Mouse (Mus musculus) C2C12 (cell line): Measurements from ENCODE around the gene Olfr1380. TPM values are rescaled to one million over a fixed set of nuclear protein-coding genes. Genes with fewer than 3 reads are reported as not detected.
"Not testable (repeated sequence)": the region's sequence is repeated elsewhere in the genome, so short reads cannot be mapped to it uniquely, and the experiment has no call there.

Experiments
- H3K27me3 ChIP-seq: one replicate; pipeline ENCODE4 v1.6.1; 2011; ENCODE audit not compliant: control insufficient read depth, insufficient read depth, insufficient read length
- H3K36me3 ChIP-seq: one replicate; pipeline ENCODE4 v1.6.1; 2011; ENCODE audit not compliant: control insufficient read depth, insufficient read depth
- H3K4me3 ChIP-seq: one replicate; pipeline ENCODE4 v1.5.1; 2011; ENCODE audit warnings: mild to moderate bottlenecking, control low read depth; ENCODE audit not compliant: poor library complexity, insufficient read depth, severe bottlenecking
- H3K79me2 ChIP-seq: one replicate; pipeline ENCODE4 v1.6.1; 2011; ENCODE audit not compliant: control insufficient read depth, insufficient read depth
- H3K79me3 ChIP-seq: one replicate; pipeline ENCODE4 v1.6.1; 2011; ENCODE audit warnings: low read depth, control low read depth
- H3ac ChIP-seq: one replicate; pipeline ENCODE3; 2011; ENCODE audit warnings: low read depth; ENCODE audit not compliant: control insufficient read depth, insufficient read length
- CEBPB ChIP-seq: IDR thresholded peaks from one replicate; pipeline ENCODE4 v1.6.1; 2011; ENCODE audit warnings: low read depth, mild to moderate bottlenecking, control low read depth, moderate library complexity
- CTCF ChIP-seq: IDR thresholded peaks from one replicate; pipeline ENCODE4 v1.5.1; 2011; ENCODE audit not compliant: control insufficient read depth, insufficient read depth, insufficient read length
- FOSL1 ChIP-seq: IDR thresholded peaks from one replicate; pipeline ENCODE4 v1.8.0; 2011; ENCODE audit warnings: mild to moderate bottlenecking, low read length; ENCODE audit not compliant: poor library complexity, insufficient read depth, severe bottlenecking
- MAX ChIP-seq: IDR thresholded peaks from one replicate; pipeline ENCODE4 v1.6.1; 2011; ENCODE audit warnings: mild to moderate bottlenecking, control low read depth
- MYOD1 ChIP-seq: IDR thresholded peaks from one replicate; pipeline ENCODE4 v1.6.1; 2011; ENCODE audit warnings: low read depth; ENCODE audit not compliant: control insufficient read depth, insufficient read length
- MYOG ChIP-seq: IDR thresholded peaks from one replicate; pipeline ENCODE4 v1.6.1; 2011; ENCODE audit not compliant: control insufficient read depth, insufficient read length; ENCODE audit errors: extremely low read depth
- USF1 ChIP-seq: IDR thresholded peaks from one replicate; pipeline ENCODE4 v1.6.1; 2011; ENCODE audit warnings: low read depth, mild to moderate bottlenecking, control low read depth, moderate library complexity
- long read RNA-seq, 2 experiments: library from polyadenylated mRNA; unstranded; transcript quantifications; one replicate each; pipeline ENCODE4 v2.0.0; 2019 to 2020
- polyA plus RNA-seq: library from polyadenylated mRNA; unstranded; fragments of >200 nt; fragmentation: generic; extraction: Trizol; gene quantifications from one replicate; pipeline ENCODE4 v1.2.1, GENCODE M21; 2012; ENCODE audit warnings: missing spikeins

Olfr1380 gene
- polyA plus RNA-seq = not detected
- long read RNA-seq, experiment 1 = 0 reads
- long read RNA-seq, experiment 2 = 0 reads

DNA sequence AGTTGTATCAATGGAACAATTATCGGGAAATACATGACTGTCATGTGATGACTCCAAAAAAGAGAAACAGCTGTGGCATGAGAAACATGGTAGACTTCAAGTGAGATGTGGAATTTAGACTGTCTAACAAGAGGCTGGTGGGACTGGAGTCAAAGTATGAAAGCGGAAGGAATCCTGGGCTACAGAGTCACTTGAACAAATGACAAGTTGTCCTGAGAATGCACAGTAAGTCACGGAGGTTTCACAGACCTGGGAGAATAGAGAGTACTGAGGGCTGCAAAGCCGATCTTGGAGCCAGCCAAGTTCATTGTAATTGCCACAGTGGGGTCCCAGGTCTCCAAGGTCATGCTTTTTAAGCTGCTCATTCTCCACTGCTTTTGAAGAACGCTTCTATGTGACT is at the start of gene Olfr1380:
TSS of gene Olfr1380 (plus strand) at position 301 of the 400 bp plus-strand sequence.
- H3ac ChIP-seq, H3K4me3 ChIP-seq, H3K27me3 ChIP-seq, H3K79me2 ChIP-seq, H3K79me3 ChIP-seq, H3K36me3 ChIP-seq: not testable (repeated sequence)

DNA sequence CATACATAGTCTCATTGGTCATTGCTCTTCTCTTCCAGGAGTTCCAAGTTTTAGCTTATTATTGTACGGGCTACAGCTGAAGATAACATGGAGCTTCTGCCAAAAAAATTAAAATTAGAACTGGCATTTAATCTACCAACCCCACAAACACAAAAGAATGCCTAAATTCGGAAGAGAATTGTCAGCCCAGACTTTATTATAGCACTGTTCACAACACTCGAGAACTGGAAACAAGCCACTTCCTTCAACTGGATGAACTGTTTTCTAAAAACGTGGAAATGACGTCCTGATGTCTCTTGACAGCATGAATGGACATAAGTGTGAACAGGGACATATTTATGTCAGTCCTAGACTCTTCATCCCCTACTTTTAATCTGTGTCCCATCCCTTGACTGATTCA is 38.6 kb upstream of the Olfr1380 start:
- Histone ChIP-seq H3ac (no peak overlapping the region), H3K36me3 (no peaks in the 10 kb centered on the region), H3K4me3 (no peak overlapping the region), H3K79me2 (no peaks in the 10 kb centered on the region), H3K27me3 (no peaks in the 10 kb centered on the region), H3K79me3 (no peaks in the 10 kb centered on the region)
- no peak for TF ChIP-seq CTCF
- TF ChIP-seq FOSL1 = no peak
- TF ChIP-seq CEBPB = no peak
- no peak for TF ChIP-seq MYOG
- no peak for TF ChIP-seq MAX
- TF ChIP-seq USF1 = no peak
- no peak for TF ChIP-seq MYOD1

GRCm38 (mm10) chr11:49519348-49519747 is 37.3 kb upstream of the Olfr1380 start, which contains the start of gene Olfr1383:
Gene Olfr1383 (plus strand): TSS chr11:49519648.
- H3K79me2 ChIP-seq = no peaks in the 10 kb centered on the region
- H3ac ChIP-seq = no peak within 1 kb of the TSS
- H3K79me3 ChIP-seq = no peaks in the 10 kb centered on the region
- H3K4me3 ChIP-seq = no peak within 1 kb of the TSS
- no peak for TF ChIP-seq FOSL1
- TF ChIP-seq MYOD1 = no peak
- no peak for TF ChIP-seq CTCF
- TF ChIP-seq CEBPB = no peak
- no peak for TF ChIP-seq MYOG
- no peak for TF ChIP-seq USF1
- TF ChIP-seq MAX = no peak
- no peaks in the 10 kb centered on the region for H3K27me3 ChIP-seq
- H3K36me3 ChIP-seq = no peaks in the 10 kb centered on the region

DNA sequence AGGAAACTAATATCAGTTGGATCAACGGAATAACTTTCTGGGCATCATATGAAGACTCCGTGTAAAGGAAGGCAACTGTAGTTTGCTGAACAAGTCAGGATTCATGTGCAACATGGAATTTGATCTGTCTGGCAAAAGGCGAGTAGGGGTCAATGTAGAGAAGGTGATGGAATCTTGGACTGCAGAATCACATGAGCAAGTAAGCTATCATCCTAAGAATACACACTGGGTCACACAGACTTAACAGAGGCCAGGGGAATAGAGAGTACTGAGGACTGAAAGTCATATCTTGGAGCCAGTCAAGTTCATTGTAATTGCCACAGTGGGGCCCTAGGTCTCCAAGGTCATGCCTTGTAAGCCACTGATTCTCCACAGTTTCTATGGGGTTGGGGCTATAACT is 28.7 kb upstream of the Olfr1380 start, which contains the start of gene Olfr1382:
TSS of gene Olfr1382 (plus strand) at position 301 of the 400 bp plus-strand sequence.
- no peak for TF ChIP-seq FOSL1
- no peak for TF ChIP-seq CTCF
- TF ChIP-seq MYOD1 = no peak
- TF ChIP-seq USF1 = no peak
- TF ChIP-seq MYOG = no peak
- Histone ChIP-seq H3K79me2 (no peaks in the 10 kb centered on the region), H3K79me3 (no peaks in the 10 kb centered on the region), H3K27me3 (no peaks in the 10 kb centered on the region), H3K36me3 (no peaks in the 10 kb centered on the region), H3ac (no peak within 1 kb of the TSS), H3K4me3 (no peak within 1 kb of the TSS)

DNA sequence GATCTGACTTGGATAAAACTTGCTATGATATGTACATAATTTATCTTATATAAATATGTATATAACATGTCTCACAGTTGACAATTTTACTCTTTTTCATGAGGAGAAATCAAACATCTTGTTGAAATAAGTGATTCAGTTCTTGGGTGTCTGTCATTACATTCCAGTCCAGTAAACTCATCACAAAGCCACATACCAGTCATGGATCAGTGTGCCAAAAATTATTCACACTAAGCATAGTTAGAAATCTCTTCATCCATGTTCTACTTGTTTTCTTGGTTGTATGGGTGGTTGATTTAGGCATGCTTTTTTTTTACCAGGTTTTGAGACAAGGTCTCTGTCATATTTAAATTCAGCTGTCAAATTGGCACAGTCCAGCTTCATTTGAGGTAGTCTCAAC is 23.9 kb upstream of the Olfr1380 start:
- Histone ChIP-seq H3K4me3 (no peak overlapping the region), H3K79me3 (no peaks in the 10 kb centered on the region)

GRCm38 (mm10) chr11:49536631-49537030 is 20.0 kb upstream of the Olfr1380 start:
- not testable (repeated sequence) for H3K27me3 ChIP-seq, H3ac ChIP-seq, H3K36me3 ChIP-seq, H3K79me2 ChIP-seq, H3K79me3 ChIP-seq, H3K4me3 ChIP-seq

More for the DNA sequence above, 23.9 kb upstream of the Olfr1380 start:
- H3K27me3 ChIP-seq = no peaks in the 10 kb centered on the region
- H3ac ChIP-seq = no peak overlapping the region
- TF ChIP-seq MYOG (no peak), CTCF (no peak), MYOD1 (no peak), USF1 (no peak), CEBPB (no peak)
- no peaks in the 10 kb centered on the region for H3K36me3 ChIP-seq
- no peaks in the 10 kb centered on the region for H3K79me2 ChIP-seq

DNA sequence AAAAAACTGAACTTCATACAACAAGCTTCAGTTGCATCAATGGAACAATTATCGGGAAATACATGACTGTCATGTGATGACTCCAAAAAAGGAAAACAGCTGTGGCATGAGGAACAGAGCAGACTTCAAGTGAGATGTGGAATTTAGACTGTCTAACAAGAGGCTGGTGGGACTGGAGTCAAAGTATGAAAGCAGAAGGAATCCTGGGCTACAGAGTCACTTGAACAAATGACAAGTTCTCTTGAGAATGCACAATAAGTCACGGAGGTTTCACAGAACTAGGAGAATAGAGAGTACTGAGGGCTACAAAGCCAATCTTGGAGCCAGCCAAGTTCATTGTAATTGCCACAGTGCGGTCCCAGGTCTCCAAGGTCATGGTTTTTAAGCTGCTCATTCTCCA is 13.5 kb upstream of the Olfr1380 start, which contains the start of gene Olfr1381:
TSS of gene Olfr1381 (plus strand) at position 301 of the 400 bp plus-strand sequence.
- H3K4me3 ChIP-seq, H3K36me3 ChIP-seq, H3ac ChIP-seq, H3K79me2 ChIP-seq, H3K79me3 ChIP-seq, H3K27me3 ChIP-seq: not testable (repeated sequence)

DNA sequence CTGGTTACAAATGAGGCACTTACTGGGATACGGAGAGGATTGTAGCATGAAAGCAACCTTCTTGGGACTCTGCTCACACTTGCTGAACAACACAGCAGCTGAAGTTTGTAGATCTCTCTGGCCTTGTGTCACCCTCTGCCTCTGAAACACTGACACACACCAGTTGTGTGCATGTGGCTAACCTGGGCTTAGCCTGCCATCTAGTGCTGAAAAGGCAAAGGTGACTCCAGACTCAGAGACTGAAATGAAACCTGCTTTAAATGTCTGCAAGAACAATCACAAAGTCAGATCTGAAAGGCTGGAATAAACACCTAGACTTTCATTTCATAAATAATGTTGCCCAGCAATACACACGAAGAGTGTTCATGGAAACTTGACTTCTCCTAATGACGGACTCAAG is 2.6 kb upstream of the Olfr1380 start:
- not testable (repeated sequence) for H3ac ChIP-seq, H3K79me3 ChIP-seq, H3K27me3 ChIP-seq, H3K79me2 ChIP-seq, H3K36me3 ChIP-seq, H3K4me3 ChIP-seq

- H3K79me3 ChIP-seq, H3K27me3 ChIP-seq, H3K4me3 ChIP-seq, H3K36me3 ChIP-seq, H3ac ChIP-seq, H3K79me2 ChIP-seq: not testable (repeated sequence)
These were observed 18.4 kb downstream of the Olfr1380 start for GRCm38 (mm10) chr11:49575054-49575453.

- not testable (repeated sequence) for H3K79me2 ChIP-seq, H3K79me3 ChIP-seq, H3K36me3 ChIP-seq, H3ac ChIP-seq, H3K27me3 ChIP-seq, H3K4me3 ChIP-seq
These were observed 23.8 kb downstream of the Olfr1380 start for GRCm38 (mm10) chr11:49580452-49580851.
